Mouse (Mus musculus) ES-Bruce4 (cell line): ENCODE data around the gene Cul3. TPM values are rescaled to one million over a fixed set of nuclear protein-coding genes. Genes with fewer than 3 reads are reported as not detected.
"Not testable (repeated sequence)": the region's sequence is repeated elsewhere in the genome, so short reads cannot be mapped to it uniquely, and the experiment has no call there.

Experiments
- H3K27ac ChIP-seq: 2 replicates; pipeline ENCODE4 v1.5.1; 2012; ENCODE audit warnings: low read length, inconsistent platforms; ENCODE audit not compliant: insufficient read depth
- H3K27me3 ChIP-seq: 2 replicates; pipeline ENCODE4 v1.6.1; 2012; ENCODE audit warnings: mild to moderate bottlenecking, low read length, inconsistent platforms; ENCODE audit not compliant: control insufficient read depth, poor library complexity, insufficient read depth, severe bottlenecking
- H3K36me3 ChIP-seq: 2 replicates; pipeline ENCODE4 v1.6.1; 2012; ENCODE audit warnings: inconsistent platforms, mild to moderate bottlenecking, low read length, moderate library complexity; ENCODE audit not compliant: control insufficient read depth, poor library complexity, insufficient read depth, severe bottlenecking
- H3K4me1 ChIP-seq: one replicate; pipeline ENCODE4 v1.8.1; 2011; ENCODE audit warnings: low read length; ENCODE audit not compliant: control insufficient read depth, insufficient read depth
- H3K4me3 ChIP-seq: 2 replicates; pipeline ENCODE4 v1.5.1; 2011; ENCODE audit warnings: low read depth, mild to moderate bottlenecking, low read length
- H3K9ac ChIP-seq: 2 replicates; pipeline ENCODE4 v1.6.1; 2012; ENCODE audit warnings: low read depth, mild to moderate bottlenecking, inconsistent platforms; ENCODE audit not compliant: poor library complexity, severe bottlenecking
- H3K9me3 ChIP-seq: replicated peaks from 2 replicates; pipeline ENCODE4 v1.6.1; 2012; ENCODE audit warnings: mild to moderate bottlenecking, low read length, inconsistent platforms; ENCODE audit not compliant: control insufficient read depth, poor library complexity, insufficient read depth, severe bottlenecking
- CTCF ChIP-seq: IDR thresholded peaks from one replicate; pipeline ENCODE4 v1.8.1; 2011; ENCODE audit warnings: low read depth, low read length
- EP300 ChIP-seq: IDR thresholded peaks from 2 replicates; pipeline ENCODE4 v1.6.1; 2011; ENCODE audit warnings: low read depth, low read length; ENCODE audit not compliant: insufficient read depth
- POLR2A ChIP-seq: IDR thresholded peaks from one replicate; pipeline ENCODE4 v1.8.1; 2011; ENCODE audit warnings: low read length; ENCODE audit not compliant: insufficient read depth
- polyA plus RNA-seq: library from polyadenylated mRNA; stranded (reverse); fragments of >200 nt; gene quantifications from 2 replicates; pipeline ENCODE4 v1.2.4, GENCODE M21; 2011; ENCODE audit warnings: low read depth; ENCODE audit not compliant: missing spikeins, insufficient read depth, insufficient read length

The Cul3 gene
- polyA plus RNA-seq, 1 experiment: 196 TPM

- Histone ChIP-seq H3K9me3 (no peaks in the 10 kb centered on the region), H3K9ac (no peak overlapping the region), H3K36me3 (no peaks in the 10 kb centered on the region), H3K4me1 (no peaks in the 10 kb centered on the region), H3K4me3 (no peak overlapping the region), H3K27me3 (no peaks in the 10 kb centered on the region), H3K27ac (no peak overlapping the region)
- no peak for TF ChIP-seq CTCF
- no peak for TF ChIP-seq POLR2A
- TF ChIP-seq EP300: no peak
Observed at GRCm38 (mm10) chr1:80372010-80372409, 31.7 kb upstream of the Cul3 start.

GRCm38 (mm10) chr1:80371189-80371889, 31.1 kb upstream of the Cul3 start:
- no peak overlapping the region for H3K27ac ChIP-seq
- no peaks in the 10 kb centered on the region for H3K27me3 ChIP-seq
- no peak overlapping the region for H3K4me3 ChIP-seq
- H3K36me3 ChIP-seq: no peaks in the 10 kb centered on the region
- TF ChIP-seq EP300: no peak
- no peak for TF ChIP-seq POLR2A
- no peak for TF ChIP-seq CTCF
- H3K9ac ChIP-seq: no peak overlapping the region
- H3K9me3 ChIP-seq: no peaks in the 10 kb centered on the region
- no peaks in the 10 kb centered on the region for H3K4me1 ChIP-seq

GRCm38 (mm10) chr1:80363486-80363885, 23.2 kb upstream of the Cul3 start:
- no peak overlapping the region for H3K4me3 ChIP-seq
- H3K27me3 ChIP-seq: no peaks in the 10 kb centered on the region
- H3K36me3 ChIP-seq: no peaks in the 10 kb centered on the region
- TF ChIP-seq CTCF: no peak
- TF ChIP-seq POLR2A: no peak
- no peak for TF ChIP-seq EP300
- no peaks in the 10 kb centered on the region for H3K4me1 ChIP-seq
- H3K9me3 ChIP-seq: no peaks in the 10 kb centered on the region
- no peak overlapping the region for H3K9ac ChIP-seq
- H3K27ac ChIP-seq: no peak overlapping the region

- Histone ChIP-seq H3K36me3 (no peaks in the 10 kb centered on the region), H3K9me3 (no peaks in the 10 kb centered on the region), H3K4me1 (no peaks in the 10 kb centered on the region), H3K27ac (no peak overlapping the region), H3K4me3 (no peak overlapping the region), H3K9ac (no peak overlapping the region), H3K27me3 (no peaks in the 10 kb centered on the region)
- TF ChIP-seq CTCF (no peak), POLR2A (no peak), EP300 (no peak)
Observed at GRCm38 (mm10) chr1:80362946-80363345, 22.7 kb upstream of the Cul3 start.

GRCm38 (mm10) chr1:80362400-80362799, 22.1 kb upstream of the Cul3 start:
- H3K27ac ChIP-seq: no peak overlapping the region
- H3K36me3 ChIP-seq: no peaks in the 10 kb centered on the region
- no peaks in the 10 kb centered on the region for H3K4me1 ChIP-seq
- no peaks in the 10 kb centered on the region for H3K27me3 ChIP-seq
- H3K9ac ChIP-seq: no peak overlapping the region
- no peak overlapping the region for H3K4me3 ChIP-seq
- TF ChIP-seq EP300 (no peak), POLR2A (no peak), CTCF (no peak)
- H3K9me3 ChIP-seq: no peaks in the 10 kb centered on the region

- not testable (repeated sequence) for H3K4me1 ChIP-seq, H3K27me3 ChIP-seq, H3K9ac ChIP-seq, H3K36me3 ChIP-seq, H3K9me3 ChIP-seq, H3K4me3 ChIP-seq, H3K27ac ChIP-seq
Observed at GRCm38 (mm10) chr1:80361771-80362170, 21.5 kb upstream of the Cul3 start.
